Mouse (Mus musculus) liver, embryonic 14.5 days (tissue): ENCODE data around the gene Phactr4.

Experiments used
- CTCF ChIP-seq: IDR thresholded peaks from 2 replicates; pipeline ENCODE4 v1.5.1; 2016; ENCODE audit warnings: antibody characterized with exemption, low read depth, control low read depth
- EP300 ChIP-seq: IDR thresholded peaks from 2 replicates; pipeline ENCODE4 v1.6.1; 2016; ENCODE audit warnings: antibody characterized with exemption, low read depth

DNA sequence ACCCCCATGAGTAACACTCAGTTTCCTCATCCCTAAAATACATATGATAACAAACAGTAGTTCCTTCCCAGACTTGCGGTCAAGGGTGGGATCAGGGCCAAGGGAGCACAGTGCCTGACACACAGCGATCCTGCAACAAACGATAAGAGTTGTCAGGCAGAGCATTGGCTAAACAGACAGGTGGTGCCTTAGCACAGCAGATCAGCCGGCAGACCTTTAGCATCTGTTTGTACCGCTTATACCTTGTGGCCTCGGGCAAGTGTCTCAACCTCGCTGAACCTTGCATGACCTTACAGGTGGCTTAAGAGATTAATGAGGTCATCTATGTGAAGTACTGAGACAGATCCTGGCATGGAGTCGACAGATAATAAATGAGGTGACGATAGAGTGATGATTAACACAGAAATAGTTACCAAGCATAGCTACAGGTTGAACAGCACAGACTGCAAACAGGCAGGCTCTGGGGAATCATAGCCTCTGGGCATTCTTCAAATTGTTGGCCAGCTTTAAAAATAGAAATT lies 5.8 kb upstream of the Phactr4 start:
- TF ChIP-seq EP300, result peak; percentile 95
- peak; percentile 47 for TF ChIP-seq CTCF
